Mouse (Mus musculus): ENCODE results near the gene Krtcap2. TPM values are rescaled to one million over a fixed set of nuclear protein-coding genes. Genes with fewer than 3 reads are reported as not detected.

Gene Krtcap2
- polyA plus RNA-seq, 1 experiment: 61.9 TPM

DNA sequence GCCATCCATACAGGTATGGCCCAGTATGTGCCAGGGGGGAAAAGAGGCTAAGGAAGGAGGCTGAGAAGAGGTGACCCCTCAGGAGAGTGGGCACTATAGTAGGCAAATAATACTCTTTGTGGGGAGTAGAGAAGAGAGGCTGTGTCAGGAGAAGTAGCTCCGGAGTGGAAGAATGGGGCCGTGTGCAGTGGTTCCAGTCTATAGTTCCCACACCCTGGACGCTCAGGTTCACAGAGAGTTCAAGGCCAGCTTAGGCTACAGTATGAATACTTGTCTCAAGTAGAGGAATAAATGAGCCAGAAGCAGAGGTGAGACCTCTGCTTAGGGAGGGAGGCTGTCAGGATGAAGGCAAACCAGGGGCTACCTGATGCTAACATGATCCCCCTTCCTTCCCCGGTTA is 16.5 kb upstream of the Krtcap2 start:
- no peaks in the 10 kb centered on the region for H3K4me1 ChIP-seq (ENCODE audit: control insufficient read depth, insufficient read depth, low read length)
- TF ChIP-seq CTCF (IDR thresholded peaks at IDR 0.05; ENCODE audit: extremely low read depth, insufficient read depth, low read length) (no peak), POLR2A (IDR thresholded peaks at IDR 0.05; ENCODE audit: extremely low read depth, insufficient read depth, low read length) (no peak)

DNA sequence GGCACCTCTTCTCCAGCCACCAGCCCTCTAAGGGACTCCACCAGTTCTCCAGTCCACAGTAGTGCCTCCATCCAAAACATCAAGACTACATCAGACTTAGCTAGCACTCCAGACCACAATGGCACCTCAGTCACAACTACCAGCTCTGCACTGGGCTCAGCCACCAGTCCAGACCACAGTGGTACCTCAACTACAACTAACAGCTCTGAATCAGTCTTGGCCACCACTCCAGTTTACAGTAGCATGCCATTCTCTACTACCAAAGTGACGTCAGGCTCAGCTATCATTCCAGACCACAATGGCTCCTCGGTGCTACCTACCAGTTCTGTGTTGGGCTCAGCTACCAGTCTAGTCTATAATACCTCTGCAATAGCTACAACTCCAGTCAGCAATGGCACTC is 15.2 kb upstream of the Krtcap2 start:
- no peak overlapping the region for H3K27ac ChIP-seq (ENCODE audit: insufficient read depth, low read length)
- H3K4me3 ChIP-seq (ENCODE audit: insufficient read depth, low read length): no peak overlapping the region
- no peak for TF ChIP-seq CTCF (IDR thresholded peaks at IDR 0.05; ENCODE audit: extremely low read depth, insufficient read depth, low read length)
- no peak for TF ChIP-seq POLR2A (IDR thresholded peaks at IDR 0.05; ENCODE audit: extremely low read depth, insufficient read depth, low read length)
- H3K4me1 ChIP-seq (ENCODE audit: control insufficient read depth, insufficient read depth, low read length): no peaks in the 10 kb centered on the region

More for the DNA sequence above, 16.5 kb upstream of the Krtcap2 start:
- Histone ChIP-seq H3K4me3 (ENCODE audit: insufficient read depth, low read length) (no peak overlapping the region), H3K27ac (ENCODE audit: insufficient read depth, low read length) (no peak overlapping the region)

DNA sequence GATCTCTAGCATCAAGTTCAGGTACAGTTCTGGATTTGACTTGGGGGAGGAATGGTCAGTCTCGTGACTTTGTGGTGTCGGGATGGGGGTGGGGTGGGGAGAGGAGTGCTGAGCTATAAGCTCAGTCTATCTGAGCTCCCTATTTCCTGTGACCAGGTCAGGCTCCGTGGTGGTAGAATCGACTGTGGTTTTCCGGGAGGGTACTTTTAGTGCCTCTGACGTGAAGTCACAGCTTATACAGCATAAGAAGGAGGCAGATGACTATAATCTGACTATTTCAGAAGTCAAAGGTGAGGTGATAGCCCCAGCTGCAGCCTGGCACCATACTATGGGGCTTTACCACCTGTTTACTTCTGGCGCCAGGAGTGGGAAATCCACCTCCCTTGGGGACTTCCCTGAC is 14.4 kb upstream of the Krtcap2 start:
- Histone ChIP-seq H3K4me3 (ENCODE audit: insufficient read depth, low read length) (no peak overlapping the region), H3K27ac (ENCODE audit: insufficient read depth, low read length) (no peak overlapping the region), H3K4me1 (ENCODE audit: control insufficient read depth, insufficient read depth, low read length) (no peaks in the 10 kb centered on the region)
- TF ChIP-seq CTCF (IDR thresholded peaks at IDR 0.05; ENCODE audit: extremely low read depth, insufficient read depth, low read length) (no peak), POLR2A (IDR thresholded peaks at IDR 0.05; ENCODE audit: extremely low read depth, insufficient read depth, low read length) (no peak)

DNA sequence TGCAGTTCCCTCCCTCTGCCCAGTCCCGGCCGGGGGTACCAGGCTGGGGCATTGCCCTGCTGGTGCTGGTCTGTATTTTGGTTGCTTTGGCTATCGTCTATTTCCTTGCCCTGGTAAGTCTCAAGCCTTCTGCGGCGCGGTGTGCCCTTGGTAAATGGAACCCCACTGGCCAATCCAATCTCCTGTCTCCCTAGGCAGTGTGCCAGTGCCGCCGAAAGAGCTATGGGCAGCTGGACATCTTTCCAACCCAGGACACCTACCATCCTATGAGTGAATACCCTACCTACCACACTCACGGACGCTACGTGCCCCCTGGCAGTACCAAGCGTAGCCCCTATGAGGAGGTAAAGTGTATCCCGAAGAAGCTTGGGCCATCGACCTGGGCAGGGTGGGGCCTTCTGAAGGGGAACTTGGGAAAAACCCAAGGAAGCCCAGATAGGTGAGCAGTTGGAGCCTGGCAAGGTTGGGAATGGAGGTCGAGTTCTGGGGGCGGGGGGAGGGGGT is 13.9 kb upstream of the Krtcap2 start:
- no peak overlapping the region for H3K27ac ChIP-seq (ENCODE audit: insufficient read depth, low read length)
- H3K4me1 ChIP-seq (ENCODE audit: control insufficient read depth, insufficient read depth, low read length): no peaks in the 10 kb centered on the region
- TF ChIP-seq POLR2A (IDR thresholded peaks at IDR 0.05; ENCODE audit: extremely low read depth, insufficient read depth, low read length): no peak
- no peak for TF ChIP-seq CTCF (IDR thresholded peaks at IDR 0.05; ENCODE audit: extremely low read depth, insufficient read depth, low read length)
- H3K4me3 ChIP-seq (ENCODE audit: insufficient read depth, low read length): no peak overlapping the region

DNA sequence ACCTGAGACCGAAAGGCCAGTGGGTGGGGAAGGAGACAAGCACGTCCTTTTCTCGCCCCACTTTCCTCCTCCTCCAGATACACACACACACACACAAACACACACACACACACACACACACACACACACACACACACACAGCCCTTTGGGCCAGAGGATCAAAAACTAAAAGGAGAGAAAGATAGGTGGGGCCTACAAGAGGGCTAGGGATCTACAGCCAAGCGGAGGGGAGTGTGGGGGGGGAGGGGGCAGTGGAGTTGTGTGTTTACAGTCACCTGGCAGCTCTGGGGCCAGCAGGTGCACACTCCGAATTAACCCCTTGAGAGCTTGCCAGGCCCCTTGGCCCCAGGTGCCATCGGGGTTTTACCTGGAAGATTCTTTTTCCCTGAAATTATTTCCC is 13.2 kb upstream of the Krtcap2 start:
- no peak for TF ChIP-seq CTCF (IDR thresholded peaks at IDR 0.05; ENCODE audit: extremely low read depth, insufficient read depth, low read length)
- TF ChIP-seq POLR2A (IDR thresholded peaks at IDR 0.05; ENCODE audit: extremely low read depth, insufficient read depth, low read length): no peak
- H3K4me1 ChIP-seq (ENCODE audit: control insufficient read depth, insufficient read depth, low read length): no peaks in the 10 kb centered on the region
- no peak overlapping the region for H3K4me3 ChIP-seq (ENCODE audit: insufficient read depth, low read length)
- no peak overlapping the region for H3K27ac ChIP-seq (ENCODE audit: insufficient read depth, low read length)

DNA sequence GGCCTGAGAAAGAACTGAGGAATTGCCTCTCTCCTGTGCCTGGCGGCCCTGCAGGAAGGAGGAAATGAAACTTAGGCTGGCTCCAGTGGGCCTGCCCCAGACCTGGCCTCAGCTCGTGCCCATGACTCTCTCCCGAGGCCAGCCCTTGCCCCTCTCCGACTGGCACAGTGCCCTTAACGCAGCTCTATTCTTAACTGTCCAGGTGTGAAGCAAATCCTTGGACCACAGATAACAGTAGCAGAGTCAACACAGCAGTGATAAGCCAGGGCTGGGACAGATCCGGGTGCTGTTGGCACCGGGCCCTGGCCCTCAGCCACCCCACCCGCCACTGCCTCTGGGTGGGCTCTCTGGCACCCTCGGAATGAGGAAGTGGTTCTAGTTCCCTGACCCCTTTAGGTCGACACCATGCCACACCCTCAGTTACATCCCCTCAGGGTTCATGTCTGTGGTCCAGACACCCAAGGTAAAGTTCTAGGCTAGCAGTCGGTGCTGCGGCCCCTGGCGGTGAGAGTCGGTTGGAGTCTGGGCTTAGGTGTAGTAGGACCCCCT is 12.1 kb upstream of the Krtcap2 start:
- Histone ChIP-seq H3K4me3 (ENCODE audit: insufficient read depth, low read length) (no peak overlapping the region), H3K4me1 (ENCODE audit: control insufficient read depth, insufficient read depth, low read length) (no peaks in the 10 kb centered on the region; the same call in 1 of the 2 replicates), H3K27ac (ENCODE audit: insufficient read depth, low read length) (no peak overlapping the region)
- TF ChIP-seq POLR2A (IDR thresholded peaks at IDR 0.05; ENCODE audit: extremely low read depth, insufficient read depth, low read length) (0 out of 2 replicates have a peak, but pooled peaks have one; percentile 22), CTCF (IDR thresholded peaks at IDR 0.05; ENCODE audit: extremely low read depth, insufficient read depth, low read length) (no peak)

DNA sequence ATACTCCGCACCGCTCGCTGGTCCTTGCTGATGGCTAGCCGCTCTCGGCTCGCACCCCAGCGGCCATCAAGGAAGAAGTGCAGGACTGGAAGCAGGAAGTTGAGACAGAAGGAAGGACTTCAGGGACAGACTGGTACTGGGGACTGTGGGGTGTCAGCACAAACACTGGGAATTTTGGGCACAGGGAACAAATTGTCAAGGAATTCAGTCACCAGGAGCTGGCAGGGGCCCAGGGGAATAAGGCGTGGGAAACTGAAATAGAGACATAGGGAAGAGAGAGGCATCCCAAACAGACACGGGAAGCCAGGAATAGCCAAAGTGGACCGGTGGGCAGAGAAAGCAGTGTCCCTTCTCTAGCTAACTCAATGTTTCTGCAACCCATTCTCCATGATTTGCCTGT is 9.2 kb upstream of the Krtcap2 start:
- Histone ChIP-seq H3K4me1 (ENCODE audit: control insufficient read depth, insufficient read depth, low read length) (peaks cover 1% of the 10 kb centered on the region; the same call in 1 of the 2 replicates), H3K4me3 (ENCODE audit: insufficient read depth, low read length) (no peak overlapping the region), H3K27ac (ENCODE audit: insufficient read depth, low read length) (no peak overlapping the region)
- no peak for TF ChIP-seq CTCF (IDR thresholded peaks at IDR 0.05; ENCODE audit: extremely low read depth, insufficient read depth, low read length)

DNA sequence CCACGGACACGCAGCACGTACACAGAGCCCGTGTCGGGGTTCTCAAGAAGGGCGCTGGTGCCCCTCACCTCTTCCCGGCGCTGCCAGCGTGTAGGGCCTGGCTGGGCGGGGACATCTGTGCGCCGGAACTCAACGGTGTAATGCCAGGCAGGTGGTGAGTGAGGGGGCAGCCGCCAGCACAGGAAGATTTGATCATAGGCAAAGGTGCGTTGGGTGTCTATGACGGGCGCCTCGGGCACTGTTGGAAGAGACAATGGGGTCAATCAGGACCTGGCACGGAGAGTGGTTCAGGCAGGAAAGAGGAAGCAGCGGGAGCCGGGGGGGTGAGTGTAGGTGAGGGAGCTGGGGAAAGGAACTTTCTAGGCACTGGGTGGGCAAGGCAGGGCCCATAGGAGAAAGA is 8.1 kb upstream of the Krtcap2 start:
- peaks cover 1% of the 10 kb centered on the region; the same call in 1 of the 2 replicates for H3K4me1 ChIP-seq (ENCODE audit: control insufficient read depth, insufficient read depth, low read length)
- H3K27ac ChIP-seq (ENCODE audit: insufficient read depth, low read length): no peak overlapping the region
- TF ChIP-seq POLR2A (IDR thresholded peaks at IDR 0.05; ENCODE audit: extremely low read depth, insufficient read depth, low read length) (no peak), CTCF (IDR thresholded peaks at IDR 0.05; ENCODE audit: extremely low read depth, insufficient read depth, low read length) (no peak)
- no peak overlapping the region for H3K4me3 ChIP-seq (ENCODE audit: insufficient read depth, low read length)

DNA sequence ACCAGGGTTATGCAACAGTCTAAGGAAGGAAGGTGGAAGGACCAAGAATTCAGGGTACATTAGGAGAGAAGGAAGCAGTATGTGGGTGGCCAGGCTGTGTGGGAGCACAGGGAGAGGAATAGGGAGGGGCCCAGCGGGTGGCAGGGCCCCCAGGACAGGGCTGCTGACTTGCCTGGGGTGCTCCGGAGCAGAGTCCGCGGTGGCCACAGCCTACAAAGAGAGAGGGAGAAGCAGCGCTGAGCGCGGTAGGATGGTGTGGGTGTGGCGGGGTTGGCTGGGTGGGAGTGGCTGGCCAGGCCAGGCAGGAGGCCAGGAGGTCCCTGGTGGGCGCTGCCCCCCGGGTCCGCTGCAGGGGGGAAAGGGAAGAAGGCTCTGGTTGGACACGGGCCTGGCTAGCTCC is 7.3 kb upstream of the Krtcap2 start:
- Histone ChIP-seq H3K4me3 (ENCODE audit: insufficient read depth, low read length) (no peak overlapping the region), H3K27ac (ENCODE audit: insufficient read depth, low read length) (no peak overlapping the region), H3K4me1 (ENCODE audit: control insufficient read depth, insufficient read depth, low read length) (peaks cover 1% of the 10 kb centered on the region)
- no peak for TF ChIP-seq POLR2A (IDR thresholded peaks at IDR 0.05; ENCODE audit: extremely low read depth, insufficient read depth, low read length)
- TF ChIP-seq CTCF (IDR thresholded peaks at IDR 0.05; ENCODE audit: extremely low read depth, insufficient read depth, low read length): no peak

DNA sequence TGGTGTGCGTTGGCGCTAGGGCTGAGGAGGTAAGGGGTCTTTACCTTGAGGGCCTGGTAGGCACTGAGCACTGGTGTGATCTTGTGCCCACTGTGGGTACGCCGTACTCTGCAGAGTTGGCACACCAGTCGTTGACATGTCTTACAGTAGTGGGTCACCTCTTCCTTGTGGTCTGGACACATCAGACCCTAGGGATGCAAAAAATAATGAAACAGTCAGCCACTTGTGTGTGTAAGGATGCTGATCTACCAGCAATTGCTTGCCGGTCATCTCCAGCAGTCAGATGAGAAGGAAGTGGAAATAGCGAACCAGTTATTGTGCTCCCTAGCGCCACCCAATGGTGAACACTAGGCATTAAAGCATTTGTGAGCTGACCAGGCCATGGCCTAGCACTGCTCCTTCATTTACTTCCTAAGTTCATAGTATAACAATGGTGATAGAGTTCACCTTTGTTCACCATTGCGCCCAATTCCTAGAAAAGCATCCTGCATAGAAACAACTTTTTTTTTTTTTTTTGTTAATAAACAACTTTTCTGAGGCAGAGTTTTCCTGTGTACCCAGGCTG is 3.4 kb upstream of the Krtcap2 start:
- H3K27ac ChIP-seq (ENCODE audit: insufficient read depth, low read length): no peak overlapping the region
- H3K4me1 ChIP-seq (ENCODE audit: control insufficient read depth, insufficient read depth, low read length): peaks cover 4% of the 10 kb centered on the region
- H3K4me3 ChIP-seq (ENCODE audit: insufficient read depth, low read length): no peak overlapping the region
- TF ChIP-seq CTCF (IDR thresholded peaks at IDR 0.05; ENCODE audit: extremely low read depth, insufficient read depth, low read length): peak; percentile 82
- no peak for TF ChIP-seq POLR2A (IDR thresholded peaks at IDR 0.05; ENCODE audit: extremely low read depth, insufficient read depth, low read length)
